Mouse (Mus musculus) spleen, adult 2 months (tissue): ENCODE results near the gene Fam193b.

Source experiments
- CTCF ChIP-seq: fragments of 200-500 bp; IDR thresholded peaks from 2 replicates; pipeline ENCODE4 v1.5.1; 2011; ENCODE audit warnings: mild to moderate bottlenecking, inconsistent platforms; ENCODE audit not compliant: insufficient read depth, insufficient read length, insufficient replicate concordance; ENCODE audit errors: extremely low read depth
- POLR2A ChIP-seq: fragments of 200-500 bp; IDR thresholded peaks from 2 replicates; pipeline ENCODE4 v1.6.1; 2011; ENCODE audit warnings: low read depth, low read length, inconsistent platforms

DNA sequence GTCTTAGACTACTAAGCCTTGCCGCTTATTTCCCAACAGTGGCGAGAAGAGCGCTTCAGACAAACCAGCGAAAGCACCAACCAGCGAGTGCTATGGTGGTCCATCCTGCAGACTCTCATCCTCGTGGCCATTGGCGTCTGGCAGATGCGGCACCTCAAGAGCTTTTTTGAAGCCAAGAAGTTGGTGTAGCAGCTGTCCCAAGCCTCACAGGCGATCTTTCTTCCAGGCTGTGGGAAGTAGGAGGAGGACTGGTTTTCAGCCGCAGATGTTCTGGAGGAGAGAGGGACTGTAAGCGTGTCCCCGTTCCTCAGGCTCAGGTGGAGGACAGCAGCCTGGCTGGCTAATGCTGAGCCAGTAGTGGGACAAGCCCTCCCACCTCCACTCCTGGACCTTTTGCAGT is 25.9 kb upstream of the Fam193b start:
- TF ChIP-seq POLR2A (no peak), CTCF (no peak)
